Mouse (Mus musculus) Muller cell, postnatal 12 days (primary cell): ENCODE results near the gene Erg28.
A peak's percentile ranks its signal among the peaks of the same experiment; 100 is the strongest.

Experiments used
- DNase-seq: peaks from one replicate; pipeline ENCODE4 v3.0.0-alpha.2; 2015; ENCODE audit errors: inconsistent ontology term

Gene Erg28

GRCm38 (mm10) chr12:85813599-85813998 lies 10.8 kb downstream of the Erg28 start:
- peak; percentile 22 for DNase-seq

- DNase-seq = no peak
Measured at GRCm38 (mm10) chr12:85811676-85812075, 12.7 kb downstream of the Erg28 start.

- peak; percentile 78 for DNase-seq
Measured at GRCm38 (mm10) chr12:85810959-85811358, 13.4 kb downstream of the Erg28 start.

- DNase-seq = no peak
Measured at GRCm38 (mm10) chr12:85809726-85810125, 14.6 kb downstream of the Erg28 start.

- DNase-seq = peak; percentile 82
Measured at GRCm38 (mm10) chr12:85800031-85800430, 24.3 kb downstream of the Erg28 start.

- DNase-seq = no peak
Measured at GRCm38 (mm10) chr12:85795551-85795950, 28.8 kb downstream of the Erg28 start.

- no peak for DNase-seq
Measured at GRCm38 (mm10) chr12:85794094-85794493, 30.3 kb downstream of the Erg28 start.

GRCm38 (mm10) chr12:85792821-85793346 lies 31.5 kb downstream of the Erg28 start:
- DNase-seq = peak; percentile 61

GRCm38 (mm10) chr12:85792158-85792557 lies 32.2 kb downstream of the Erg28 start:
- no peak for DNase-seq

- DNase-seq = no peak
Measured at GRCm38 (mm10) chr12:85784916-85785815, 39.2 kb downstream of the Erg28 start.

GRCm38 (mm10) chr12:85781606-85782005 lies 42.7 kb downstream of the Erg28 start:
- DNase-seq = no peak

- DNase-seq = no peak
Measured at GRCm38 (mm10) chr12:85779707-85780106, 44.6 kb downstream of the Erg28 start.

GRCm38 (mm10) chr12:85778962-85779361 lies 45.4 kb downstream of the Erg28 start:
- DNase-seq = no peak

- DNase-seq = no peak
Measured at GRCm38 (mm10) chr12:85771356-85771755, 53.0 kb downstream of the Erg28 start.

GRCm38 (mm10) chr12:85767750-85768149 lies 56.6 kb downstream of the Erg28 start:
- no peak for DNase-seq

GRCm38 (mm10) chr12:85766287-85766686 lies 58.1 kb downstream of the Erg28 start:
- DNase-seq = no peak
